15 mouse cellular contexts compared by ENCODE assay signal in the genomic region with DNA sequence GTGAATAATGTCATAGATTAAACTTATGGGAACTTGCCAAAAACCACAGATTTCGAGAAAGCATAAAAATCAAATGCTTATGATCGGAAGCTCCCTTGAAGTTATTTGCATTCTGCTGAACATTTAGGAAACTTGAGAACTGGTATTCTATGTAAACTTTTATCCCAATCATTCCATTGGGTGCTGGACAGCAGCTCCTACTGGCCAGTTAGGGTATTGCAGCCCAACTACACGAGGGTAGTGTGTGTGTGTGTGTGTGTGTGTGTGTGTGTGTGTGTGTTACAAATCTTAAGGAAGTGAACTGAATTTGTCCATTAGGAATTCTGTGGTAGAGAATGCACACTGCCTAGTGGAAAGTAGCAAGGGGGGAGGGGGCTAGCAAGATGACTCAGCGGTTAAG.
DNase-seq lines count a peak whose midpoint lies in the region; ATAC-seq and TF ChIP-seq lines count a peak whose summit lies in the region.
"Had no signal": no experiment of that assay in that cellular context is flagged by ENCODE, and none has a peak within 500 bp of the region (broad histone marks: within the 10 kb centered on the region; RNA-seq: fewer than 3 reads in every experiment).

No protein-coding gene starts in this region.

- no peak overlapping the region for H3K9ac ChIP-seq in forebrain, postnatal 0 days
- no peak overlapping the region for H3K9ac ChIP-seq in forebrain, embryonic 14.5 days (ENCODE audit: low read length)
- H3K9ac ChIP-seq in lung, embryonic 14.5 days = no peak overlapping the region
- H3K9ac ChIP-seq in neural tube, embryonic 15.5 days (replicated peaks) = no peak overlapping the region
- H3K9ac ChIP-seq: heart, embryonic 15.5 days; limb, embryonic 15.5 days; midbrain, embryonic 12.5 days; neural tube, embryonic 13.5 days had no signal

- H3K4me3 ChIP-seq in forebrain, postnatal 0 days (ENCODE audit: low read depth, low read length) = no peak overlapping the region
- H3K4me3 ChIP-seq in forebrain, embryonic 14.5 days (ENCODE audit: low read depth, low read length) = no peak overlapping the region
- H3K4me3 ChIP-seq in lung, embryonic 14.5 days (ENCODE audit: low read depth, low read length) = no peak overlapping the region
- H3K4me3 ChIP-seq in small intestine, adult 2 months (ENCODE audit: low read depth, low read length) = no peak overlapping the region
- H3K4me3 ChIP-seq in neural tube, embryonic 15.5 days (replicated peaks) = no peak overlapping the region
- H3K4me3 ChIP-seq: heart, embryonic 15.5 days; limb, embryonic 15.5 days; midbrain, embryonic 12.5 days; neural tube, embryonic 13.5 days had no signal

- no peaks in the 10 kb centered on the region for H3K27me3 ChIP-seq in forebrain, postnatal 0 days (ENCODE audit: insufficient read depth, low read length)
- no peaks in the 10 kb centered on the region for H3K27me3 ChIP-seq in forebrain, embryonic 14.5 days (replicated peaks; ENCODE audit: control insufficient read depth, insufficient read depth, low read length)
- no peaks in the 10 kb centered on the region for H3K27me3 ChIP-seq in lung, embryonic 14.5 days (ENCODE audit: insufficient read depth, low read length)
- no peaks in the 10 kb centered on the region for H3K27me3 ChIP-seq in small intestine, adult 2 months (ENCODE audit: control insufficient read depth, insufficient read depth, low read length)
- H3K27me3 ChIP-seq in neural tube, embryonic 15.5 days (replicated peaks) = no peaks in the 10 kb centered on the region
- H3K27me3 ChIP-seq: heart, embryonic 15.5 days; limb, embryonic 15.5 days; midbrain, embryonic 12.5 days had no signal

- intact Hi-C loops in heart, postnatal 36 days (cut with DNase I) = no loop called here

- TF ChIP-seq CTCF in forebrain, postnatal 0 days (IDR thresholded peaks at IDR 0.05; ENCODE audit: low read depth) = peak; percentile 30; the same call in 1 of the 2 replicates
- peak; percentile 55 for TF ChIP-seq CTCF in lung, embryonic 14.5 days (IDR thresholded peaks at IDR 0.05; ENCODE audit: low read depth)
- TF ChIP-seq CTCF in small intestine, adult 2 months (IDR thresholded peaks at IDR 0.05; ENCODE audit: extremely low read depth, insufficient read length, insufficient replicate concordance, low read depth, low read length) = peak; percentile 14; the same call in 1 of the 2 replicates

- H3K9me3 ChIP-seq in forebrain, postnatal 0 days (ENCODE audit: low read length) = no peaks in the 10 kb centered on the region
- H3K9me3 ChIP-seq in forebrain, embryonic 14.5 days (replicated peaks; ENCODE audit: control insufficient read depth, low read length) = no peaks in the 10 kb centered on the region
- H3K9me3 ChIP-seq in lung, embryonic 14.5 days (ENCODE audit: low read depth, low read length) = no peaks in the 10 kb centered on the region
- no peaks in the 10 kb centered on the region for H3K9me3 ChIP-seq in neural tube, embryonic 15.5 days (replicated peaks)
- H3K9me3 ChIP-seq: heart, embryonic 15.5 days; limb, embryonic 15.5 days; midbrain, embryonic 12.5 days; neural tube, embryonic 13.5 days had no signal

- no peak overlapping the region for H3K4me2 ChIP-seq in forebrain, postnatal 0 days (ENCODE audit: low read depth)
- H3K4me2 ChIP-seq in forebrain, embryonic 14.5 days (ENCODE audit: low read length) = no peak overlapping the region
- H3K4me2 ChIP-seq in lung, embryonic 14.5 days = no peak overlapping the region
- no peak overlapping the region for H3K4me2 ChIP-seq in neural tube, embryonic 15.5 days
- H3K4me2 ChIP-seq: heart, embryonic 15.5 days; limb, embryonic 15.5 days; midbrain, embryonic 12.5 days; neural tube, embryonic 13.5 days had no signal

- no peak for ATAC-seq in forebrain, postnatal 0 days
- ATAC-seq in forebrain, embryonic 14.5 days = no peak
- no peak for ATAC-seq in lung, embryonic 14.5 days (ENCODE audit: insufficient read depth)
- ATAC-seq in neural tube, embryonic 15.5 days (ENCODE audit: low FRiP score) = no peak

- 80% methylated on average over 4 of the region's 4 CpGs for WGBS in forebrain, postnatal 0 days
- 81% methylated on average over 4 of the region's 4 CpGs for WGBS in forebrain, embryonic 14.5 days
- 79% methylated on average over 4 of the region's 4 CpGs for WGBS in lung, embryonic 14.5 days
- 79% methylated on average over 4 of the region's 4 CpGs for WGBS in small intestine, adult 2 months
- 89% methylated on average over 4 of the region's 4 CpGs for WGBS in neural tube, embryonic 15.5 days

- no peak overlapping the region for H3K27ac ChIP-seq in forebrain, postnatal 0 days (ENCODE audit: low read depth, low read length)
- no peak overlapping the region for H3K27ac ChIP-seq in forebrain, embryonic 14.5 days (ENCODE audit: low read depth, low read length)
- H3K27ac ChIP-seq in lung, embryonic 14.5 days (ENCODE audit: low read depth) = no peak overlapping the region
- H3K27ac ChIP-seq in small intestine, adult 2 months (ENCODE audit: insufficient read depth, low read depth, low read length) = no peak overlapping the region
- H3K27ac ChIP-seq in neural tube, embryonic 15.5 days (replicated peaks) = no peak overlapping the region
- H3K27ac ChIP-seq: heart, embryonic 15.5 days; limb, embryonic 15.5 days; midbrain, embryonic 12.5 days; neural tube, embryonic 13.5 days had no signal

- DNase-seq in forebrain, postnatal 0 days = no peak
- DNase-seq in forebrain, embryonic 14.5 days (ENCODE audit: low spot score) = no peak
- no peak for DNase-seq in lung, embryonic 14.5 days
- DNase-seq in lung, adult 18-20 months = no peak
- DNase-seq in ZHBTc4 (ENCODE audit: low read depth, low spot score) = peak; percentile 77
- DNase-seq in heart, postnatal 36 days = no peak
- DNase-seq: B cell, adult 2 months; kidney, adult 8-10 months; right cerebral cortex, adult 18-20 months had no signal

- H3K4me1 ChIP-seq in forebrain, postnatal 0 days (ENCODE audit: insufficient read depth) = no peaks in the 10 kb centered on the region
- H3K4me1 ChIP-seq in forebrain, embryonic 14.5 days (ENCODE audit: control insufficient read depth, insufficient read depth, low read length) = 0 out of 2 replicates have a peak, but pooled peaks cover 2% of the 10 kb centered on the region
- H3K4me1 ChIP-seq in lung, embryonic 14.5 days (ENCODE audit: insufficient read depth) = no peaks in the 10 kb centered on the region
- H3K4me1 ChIP-seq in small intestine, adult 2 months (ENCODE audit: control insufficient read depth, insufficient read depth, insufficient read length, low read length) = peaks cover 3% of the 10 kb centered on the region; the same call in 1 of the 2 replicates
- H3K4me1 ChIP-seq in neural tube, embryonic 15.5 days = no peaks in the 10 kb centered on the region

- TF ChIP-seq POLR2A in small intestine, adult 2 months (IDR thresholded peaks at IDR 0.05; ENCODE audit: low read depth, low read length) = no peak

- H3K36me3 ChIP-seq in forebrain, postnatal 0 days (ENCODE audit: insufficient read depth) = no peaks in the 10 kb centered on the region
- no peaks in the 10 kb centered on the region for H3K36me3 ChIP-seq in forebrain, embryonic 14.5 days (ENCODE audit: control insufficient read depth, insufficient read depth, low read length)
- H3K36me3 ChIP-seq in lung, embryonic 14.5 days (ENCODE audit: insufficient read depth) = no peaks in the 10 kb centered on the region
- H3K36me3 ChIP-seq in small intestine, adult 2 months (ENCODE audit: control insufficient read depth, insufficient read depth, low read length) = no peaks in the 10 kb centered on the region
- H3K36me3 ChIP-seq in neural tube, embryonic 15.5 days = no peaks in the 10 kb centered on the region
- H3K36me3 ChIP-seq: heart, embryonic 15.5 days; limb, embryonic 15.5 days; midbrain, embryonic 12.5 days; neural tube, embryonic 13.5 days had no signal
